Mouse (Mus musculus) thymus, adult 2 months (tissue): ENCODE results near the gene Celf2.

ENCODE experiments used
- CTCF ChIP-seq: fragments of 200-500 bp; IDR thresholded peaks from 2 replicates; pipeline ENCODE4 v1.5.1; 2012; ENCODE audit warnings: mild to moderate bottlenecking, control low read depth, low read length, moderate library complexity, borderline replicate concordance; ENCODE audit not compliant: control insufficient read depth, poor library complexity, insufficient read depth; ENCODE audit errors: extremely low read depth
- POLR2A ChIP-seq: fragments of 200-500 bp; IDR thresholded peaks from 2 replicates; pipeline ENCODE4 v1.6.1; 2012; ENCODE audit warnings: mild to moderate bottlenecking, low read length, control low read depth, moderate library complexity; ENCODE audit not compliant: control insufficient read depth, poor library complexity, insufficient read depth; ENCODE audit errors: extremely low read depth

GRCm38 (mm10) chr2:7051090-7051489 lies 458.3 kb downstream of the Celf2 start:
- TF ChIP-seq CTCF (no peak), POLR2A (no peak)
